Mouse (Mus musculus) bone marrow macrophage, adult 2 months (primary cell): ENCODE data around the gene Stx16.

ENCODE experiments used
- CTCF ChIP-seq: IDR thresholded peaks from 2 replicates; pipeline ENCODE4 v1.5.1; 2012; ENCODE audit warnings: low read depth, mild to moderate bottlenecking, low read length, moderate library complexity
- POLR2A ChIP-seq: IDR thresholded peaks from 2 replicates; pipeline ENCODE4 v1.6.1; 2012; ENCODE audit warnings: mild to moderate bottlenecking, low read depth, low read length, borderline replicate concordance

- no peak for TF ChIP-seq CTCF
- TF ChIP-seq POLR2A = no peak
These were observed 27.4 kb downstream of the Stx16 start for GRCm38 (mm10) chr2:174103527-174103926.
